Mouse (Mus musculus): ENCODE measurements around the gene Rad9b.

Rad9b gene

DNA sequence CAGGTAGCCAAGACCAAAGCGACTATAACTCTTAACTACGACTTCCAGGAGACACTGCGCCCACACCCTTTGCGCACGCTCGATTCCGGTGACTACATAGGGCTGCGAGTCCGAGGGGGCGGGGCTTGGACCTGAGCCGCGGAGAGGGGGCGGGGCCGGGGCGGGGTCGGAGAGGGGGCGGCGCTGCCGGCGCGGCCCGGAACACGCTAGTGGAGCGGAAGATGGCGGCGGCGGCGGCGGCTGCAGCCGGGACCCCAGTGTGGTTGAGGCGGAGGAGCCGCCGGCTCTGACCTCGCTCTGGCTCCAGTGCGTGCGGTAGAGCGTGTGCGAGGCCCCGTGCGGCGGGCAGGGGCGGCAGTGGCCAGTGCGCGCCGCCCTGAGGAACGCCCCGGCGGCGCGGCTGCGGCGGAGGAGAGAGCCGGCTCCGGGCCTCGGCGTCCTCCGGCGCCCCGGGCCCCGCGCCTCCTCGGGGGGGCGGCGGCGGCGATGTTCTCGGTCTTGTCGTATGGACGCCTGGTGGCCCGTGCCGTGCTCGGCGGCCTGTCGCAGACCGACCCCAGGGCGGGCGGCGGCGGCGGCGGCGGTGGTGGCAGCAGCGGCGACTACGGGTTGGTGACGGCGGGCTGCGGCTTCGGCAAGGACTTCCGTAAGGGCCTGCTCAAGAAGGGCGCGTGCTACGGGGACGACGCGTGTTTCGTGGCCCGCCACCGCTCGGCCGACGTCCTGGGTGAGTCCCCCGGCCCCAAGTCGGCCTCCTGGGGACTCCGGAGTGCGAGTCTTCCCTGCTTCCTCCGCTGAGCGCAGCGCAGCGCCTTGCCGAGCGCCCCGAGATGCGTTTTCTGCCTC is 69.6 kb downstream of the Rad9b start, which contains the start of gene Pptc7:
TSS of gene Pptc7 (plus strand) at position 183 of the 846 bp plus-strand sequence.
- DNase-seq (ENCODE audit: low spot score): peak; percentile 91

GRCm38 (mm10) chr5:122283828-122284182 is 70.2 kb downstream of the Rad9b start:
- DNase-seq (ENCODE audit: low spot score): no peak

DNA sequence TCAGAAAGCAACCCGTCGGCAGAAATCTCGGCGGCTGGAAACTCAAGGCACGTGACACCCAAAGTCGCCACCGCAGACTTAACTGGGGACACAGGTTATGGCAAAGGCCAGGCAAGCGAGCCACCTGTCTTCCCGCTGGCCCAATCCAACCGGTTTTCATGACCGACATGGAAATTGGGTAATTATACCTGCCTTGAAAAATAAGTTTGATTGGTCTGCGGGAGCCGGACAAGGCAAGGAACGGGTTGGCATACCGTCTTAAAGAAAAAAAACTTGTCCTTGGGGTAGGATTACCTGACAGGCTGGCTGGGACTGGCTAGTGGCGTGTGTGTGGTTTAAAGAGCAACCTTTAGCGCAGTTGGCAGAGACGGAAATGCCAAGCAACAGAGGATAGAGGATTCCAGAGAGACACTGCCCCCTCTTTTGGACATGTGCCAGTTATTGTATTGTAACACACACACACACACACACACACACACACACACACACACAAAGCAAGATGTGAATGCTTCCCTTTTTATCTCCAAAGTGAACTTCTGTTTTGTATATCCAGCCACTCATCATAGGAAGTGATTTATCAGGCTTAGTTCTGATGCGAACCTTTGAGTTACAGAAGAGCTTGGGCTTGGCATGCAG is 73.1 kb downstream of the Rad9b start:
- no peak for DNase-seq (ENCODE audit: low spot score)

- no peak for DNase-seq (ENCODE audit: low spot score)
These were observed 73.6 kb downstream of the Rad9b start for GRCm38 (mm10) chr5:122280422-122280826.

GRCm38 (mm10) chr5:122279799-122280421 is 74.1 kb downstream of the Rad9b start:
- no peak for DNase-seq (ENCODE audit: low spot score)

GRCm38 (mm10) chr5:122278946-122279345 is 75.1 kb downstream of the Rad9b start:
- DNase-seq (ENCODE audit: low spot score): no peak

GRCm38 (mm10) chr5:122274785-122275184 is 79.2 kb downstream of the Rad9b start:
- no peak for DNase-seq (ENCODE audit: low spot score)
